23 mouse cellular contexts compared by ENCODE assay signal in genomic region chr19:53003554-53004365, GRCm38 (mm10). TPM values are rescaled to one million over a fixed set of nuclear protein-coding genes. Genes with fewer than 3 reads are reported as not detected.
DNase-seq lines count a peak whose midpoint lies in the region; ATAC-seq and TF ChIP-seq lines count a peak whose summit lies in the region.
"Had no signal": no experiment of that assay in that cellular context is flagged by ENCODE, and none has a peak within 500 bp of the region (broad histone marks: within the 10 kb centered on the region; RNA-seq: fewer than 3 reads in every experiment).

No protein-coding gene starts in this region.

- H3K4me1 ChIP-seq in erythroblast, embryonic 14.5 days (ENCODE audit: control insufficient read depth), result peaks cover 47% of the 10 kb centered on the region
- H3K4me1 ChIP-seq in liver, embryonic 14.5 days (replicated peaks; ENCODE audit: control insufficient read depth in 2 of 2, insufficient read depth in 2 of 2, low read length in 1 of 2), result peaks cover 27 to 30% of the 10 kb centered on the region in 2 experiments

- peak overlapping the region; percentile 55 for H3K4me2 ChIP-seq in liver, embryonic 14.5 days (ENCODE audit: low read depth)
- H3K4me2 ChIP-seq: forebrain, embryonic 15.5 days; heart, embryonic 12.5 days; hindbrain, embryonic 14.5 days; intestine, embryonic 15.5 days; neural tube, embryonic 15.5 days had no signal

- H3K4me3 ChIP-seq in erythroblast, embryonic 14.5 days (replicated peaks), result peak overlapping the region; percentile 15
- H3K4me3 ChIP-seq in liver, embryonic 14.5 days (ENCODE audit: insufficient read depth in 1 of 2, low read depth in 2 of 2, low read length in 2 of 2), result no peak overlapping the region
- H3K4me3 ChIP-seq: embryonic facial prominence, embryonic 10.5 days; forebrain, embryonic 15.5 days; heart, embryonic 12.5 days; intestine, embryonic 15.5 days; myocyte; neural tube, embryonic 15.5 days had no signal

- peak overlapping the region; percentile 84 for H3K27ac ChIP-seq in liver, embryonic 14.5 days
- H3K27ac ChIP-seq: embryonic facial prominence, embryonic 10.5 days; forebrain, embryonic 15.5 days; hindbrain, embryonic 14.5 days; intestine, embryonic 15.5 days; neural tube, embryonic 15.5 days had no signal

- DNase-seq in 416B (ENCODE audit: low read depth) (peak; percentile 58), MEL-GATA-1-ER (ENCODE audit: extremely low read depth, low read depth) (peak; percentile 70)
- DNase-seq in liver, embryonic 14.5 days (ENCODE audit: low read depth in 3 of 3, low spot score in 3 of 3), result peak; percentile 68 to 72 (median 71)
- no peak for DNase-seq in kidney, adult 11 months
- DNase-seq in lung, postnatal 14 days, result no peak
- DNase-seq in cerebellum, adult 18-20 months, result no peak
- DNase-seq in kidney, adult 9 months, result no peak
- DNase-seq: adrenal gland, adult 8-10 months; cerebellum, adult 2 months; cerebellum, postnatal 36 days; layer of hippocampus, postnatal 36 days; midbrain, embryonic 14.5 days; right cerebral cortex, postnatal 25 days; thymus, postnatal 36 days had no signal

- ATAC-seq in liver, embryonic 14.5 days (ENCODE audit: insufficient read depth), result peak; percentile 87
- ATAC-seq: forebrain, embryonic 15.5 days; intestine, embryonic 15.5 days; Patski had no signal

- WGBS in liver, embryonic 14.5 days (ENCODE audit: insufficient replicate concordance), result 50% methylated on average over 22 of the region's 22 CpGs

- H3K9me3 ChIP-seq in erythroblast, embryonic 14.5 days (ENCODE audit: control insufficient read depth, low read length), result no peaks in the 10 kb centered on the region
- H3K9me3 ChIP-seq in liver, embryonic 14.5 days (ENCODE audit: control insufficient read depth, low read length), result no peaks in the 10 kb centered on the region
- H3K9me3 ChIP-seq: embryonic facial prominence, embryonic 10.5 days; forebrain, embryonic 15.5 days; heart, embryonic 12.5 days; intestine, embryonic 15.5 days; neural tube, embryonic 15.5 days had no signal

- H3K36me3 ChIP-seq in erythroblast, embryonic 14.5 days (ENCODE audit: control insufficient read depth), result peaks cover 100% of the 10 kb centered on the region
- H3K36me3 ChIP-seq in liver, embryonic 14.5 days (replicated peaks; ENCODE audit: control insufficient read depth, insufficient read depth, low read depth), result peaks cover 61% of the 10 kb centered on the region

- peak; percentile 81 for TF ChIP-seq EP300 in liver, embryonic 14.5 days (IDR thresholded peaks at IDR 0.05; ENCODE audit: low read depth)

- peak overlapping the region; percentile 47; the same call in 1 of the 2 replicates for H3K9ac ChIP-seq in liver, embryonic 14.5 days (replicated peaks)
- H3K9ac ChIP-seq: forebrain, embryonic 15.5 days; heart, embryonic 12.5 days; hindbrain, embryonic 14.5 days; intestine, embryonic 15.5 days; neural tube, embryonic 15.5 days had no signal

- TF ChIP-seq CTCF in liver, embryonic 14.5 days (IDR thresholded peaks at IDR 0.05; ENCODE audit: low read depth), result no peak

- no peaks in the 10 kb centered on the region for H3K27me3 ChIP-seq in erythroblast, embryonic 14.5 days (ENCODE audit: control insufficient read depth)
- H3K27me3 ChIP-seq in liver, embryonic 14.5 days (ENCODE audit: control insufficient read depth, insufficient read depth, low read length), result no peaks in the 10 kb centered on the region
- H3K27me3 ChIP-seq: forebrain, embryonic 15.5 days; heart, embryonic 12.5 days; intestine, embryonic 15.5 days; neural tube, embryonic 15.5 days; Patski had no signal

RNA-seq across cellular contexts. Expression of gene Xpnpep1, which starts 36.3 kb away (rescaled TPM):
- 5.7 and 8.0 TPM in 2 replicates for polyA plus RNA-seq in erythroblast, embryonic 14.5 days (2012)
- polyA plus RNA-seq in liver, embryonic 14.5 days (2012; rRNA removed), result 47.4 and 51.9 TPM in 2 replicates
- 93.9 and 95.1 TPM in 2 replicates for polyA plus RNA-seq in liver, embryonic 14.5 days (2014; fragmentation: Nextera tagmentation; extraction: Ambion mirVana)

Comparison
In these comparisons a context has a peak if more than half of its experiments do, and no peak if none do; other contexts are left out.
1. DNase-seq: peak in 416B (single experiment), MEL-GATA-1-ER (single experiment) and liver, embryonic 14.5 days (3 of 3); none in kidney, adult 11 months (single experiment), lung, postnatal 14 days (single experiment), cerebellum, adult 18-20 months (0 of 2) and kidney, adult 9 months (single experiment).